Mouse (Mus musculus) liver, postnatal 0 days (tissue): ENCODE results near the gene Iba57. TPM values are rescaled to one million over a fixed set of nuclear protein-coding genes. Genes with fewer than 3 reads are reported as not detected.

ENCODE experiments used
- ATAC-seq: fragments of 200-750 bp; cut with Nextera tagmentation; 2 replicates; pipeline ENCODE4 v1.8.0; 2017; ENCODE audit warnings: mild to moderate bottlenecking, moderate library complexity
- DNase-seq: peaks from one replicate; pipeline ENCODE4 v3.0.0-alpha.2; 2016
- H3K27ac ChIP-seq: fragments of 300-500 bp; sonication (generic); 2 replicates; pipeline ENCODE4 v1.5.1; 2014; ENCODE audit warnings: antibody characterized with exemption, moderate library complexity, mild to moderate bottlenecking, low read depth
- H3K27me3 ChIP-seq: fragments of 300-500 bp; sonication (generic); 2 replicates; pipeline ENCODE4 v1.6.1; 2014; ENCODE audit warnings: low read length, control low read depth, mixed read lengths; ENCODE audit not compliant: insufficient read depth
- H3K36me3 ChIP-seq: fragments of 300-500 bp; sonication (generic); replicated peaks from 2 replicates; pipeline ENCODE4 v1.6.1; 2014; ENCODE audit warnings: mild to moderate bottlenecking, control low read depth, low read length, moderate library complexity, mixed read lengths; ENCODE audit not compliant: insufficient read depth
- H3K4me1 ChIP-seq: fragments of 300-500 bp; sonication (generic); 2 replicates; pipeline ENCODE4 v1.6.1; 2014; ENCODE audit warnings: antibody characterized with exemption, mild to moderate bottlenecking, control low read depth; ENCODE audit not compliant: insufficient read depth
- H3K4me2 ChIP-seq: fragments of 300-500 bp; sonication (generic); 2 replicates; pipeline ENCODE4 v1.6.1; 2014; ENCODE audit warnings: low read depth, mild to moderate bottlenecking, low read length, moderate library complexity, mixed read lengths
- H3K4me3 ChIP-seq: fragments of 300-500 bp; sonication (generic); 2 replicates; pipeline ENCODE4 v1.5.1; 2014; ENCODE audit warnings: low read depth, low read length
- H3K9ac ChIP-seq: fragments of 300-500 bp; sonication (generic); replicated peaks from 2 replicates; pipeline ENCODE4 v1.6.1; 2014; ENCODE audit warnings: mild to moderate bottlenecking, moderate library complexity
- H3K9me3 ChIP-seq: fragments of 300-500 bp; sonication (generic); 2 replicates; pipeline ENCODE4 v1.6.1; 2016; ENCODE audit warnings: mild to moderate bottlenecking, control low read depth, low read length, mixed read lengths
- CTCF ChIP-seq: sonication (generic); IDR thresholded peaks from 2 replicates; pipeline ENCODE4 v1.5.1; 2016; ENCODE audit warnings: antibody characterized with exemption, low read depth
- EP300 ChIP-seq: IDR thresholded peaks from 2 replicates; pipeline ENCODE4 v1.6.1; 2016; ENCODE audit warnings: antibody characterized with exemption, low read depth, mild to moderate bottlenecking
- WGBS: fragments of 180-500 bp; shearing (Covaris S2); extraction: QIAGEN DNeasy Blood & Tissue Kit; methylation state at CpG from one replicate; pipeline ENCODE4 v1.1.7; 2014; ENCODE audit not compliant: insufficient replicate concordance; 5-methylcytosine and 5-hydroxymethylcytosine counted together
- polyA plus RNA-seq: library from polyadenylated mRNA; unstranded; fragments of >200 nt; fragmentation: Nextera tagmentation; extraction: Ambion mirVana; gene quantifications from 2 replicates; pipeline ENCODE4 v1.2.1, GENCODE M21; 2015

Gene Iba57
- polyA plus RNA-seq, 1 experiment from 2014 or later, result 7.1 TPM

DNA sequence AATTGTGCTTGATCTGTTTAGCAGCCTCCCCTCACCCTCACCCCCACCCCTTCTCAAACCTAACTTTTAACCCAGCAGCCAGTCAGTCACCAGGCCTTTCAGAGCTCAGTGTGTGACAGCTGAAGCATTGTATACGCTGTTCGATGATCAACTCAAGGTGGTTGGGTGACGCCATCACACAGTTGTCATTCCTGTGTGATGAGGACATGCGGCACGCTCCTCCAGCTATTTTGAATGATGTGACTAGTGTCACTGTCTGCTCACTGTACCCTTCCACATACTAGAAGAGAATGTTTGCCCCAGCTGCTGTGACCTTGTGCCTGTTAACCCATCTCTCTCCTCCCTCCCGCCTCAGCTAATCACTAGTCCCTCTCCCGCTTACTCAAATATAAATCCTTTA, 9.3 kb downstream of the Iba57 start:
- WGBS, result 75% methylated on average over 7 of the region's 7 CpGs
- H3K27me3 ChIP-seq, result no peaks in the 10 kb centered on the region
- no peak overlapping the region for H3K4me2 ChIP-seq
- no peak overlapping the region for H3K9ac ChIP-seq
- DNase-seq (no peak), ATAC-seq (no peak)
- no peaks in the 10 kb centered on the region for H3K4me1 ChIP-seq
- H3K4me3 ChIP-seq, result no peak overlapping the region
- TF ChIP-seq CTCF (no peak), EP300 (no peak)
- H3K27ac ChIP-seq, result no peak overlapping the region
- H3K36me3 ChIP-seq, result peaks cover 31% of the 10 kb centered on the region
- H3K9me3 ChIP-seq, result no peaks in the 10 kb centered on the region

DNA sequence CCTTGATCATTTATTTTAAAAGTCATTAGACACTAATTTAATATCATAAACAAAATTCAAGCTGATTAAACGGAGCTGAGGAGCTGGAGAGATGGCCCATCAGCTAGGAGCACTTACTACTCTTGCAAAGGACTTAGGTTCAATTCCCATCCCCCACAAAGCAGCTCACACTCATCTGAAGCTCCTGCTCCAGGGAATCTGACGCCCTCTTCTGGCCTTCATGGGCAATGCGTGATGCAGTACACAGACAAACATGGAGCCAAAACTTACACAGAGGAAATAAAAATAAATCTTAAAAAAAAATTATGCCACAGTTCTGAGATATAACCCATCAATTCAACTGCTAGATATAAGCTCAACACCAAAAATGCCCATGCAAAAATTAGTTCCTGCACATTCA, 11.8 kb downstream of the Iba57 start:
- Histone ChIP-seq H3K4me2 (no peak overlapping the region), H3K4me3 (no peak overlapping the region), H3K4me1 (no peaks in the 10 kb centered on the region), H3K27me3 (no peaks in the 10 kb centered on the region), H3K9me3 (no peaks in the 10 kb centered on the region), H3K27ac (no peak overlapping the region), H3K9ac (no peak overlapping the region), H3K36me3 (peaks cover 7% of the 10 kb centered on the region; the same call in 1 of the 2 replicates)
- 42% methylated on average over 3 of the region's 3 CpGs for WGBS
- no peak for ATAC-seq
- no peak for TF ChIP-seq EP300
- TF ChIP-seq CTCF, result peak; percentile 58
- no peak for DNase-seq

DNA sequence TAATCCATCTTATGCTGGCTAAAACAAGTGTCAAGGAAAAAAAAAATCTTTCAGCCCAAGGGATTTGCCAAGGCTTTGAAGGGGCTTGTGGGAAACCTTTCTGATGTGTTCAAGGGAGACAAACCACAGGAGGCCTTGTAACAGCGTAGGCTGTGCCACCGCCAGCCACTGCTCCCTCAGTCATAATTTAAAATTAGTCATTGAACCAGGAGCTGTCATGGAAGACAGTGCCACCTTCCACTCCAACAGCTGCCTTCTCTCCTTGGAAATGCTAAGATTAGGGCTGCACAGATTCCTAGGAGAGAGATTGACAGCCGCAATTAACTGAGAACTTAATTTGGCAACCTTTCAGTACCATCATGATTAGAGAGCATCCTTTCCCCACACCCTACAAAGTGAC, 14.2 kb downstream of the Iba57 start:
- no peak for TF ChIP-seq CTCF
- TF ChIP-seq EP300, result no peak
- H3K27ac ChIP-seq, result no peak overlapping the region
- H3K36me3 ChIP-seq, result no peaks in the 10 kb centered on the region
- ATAC-seq (no peak), DNase-seq (no peak)
- H3K9ac ChIP-seq, result no peak overlapping the region
- H3K4me3 ChIP-seq, result no peak overlapping the region
- no peaks in the 10 kb centered on the region for H3K27me3 ChIP-seq
- no peaks in the 10 kb centered on the region for H3K4me1 ChIP-seq
- H3K9me3 ChIP-seq, result no peaks in the 10 kb centered on the region
- 66% methylated on average over 3 of the region's 3 CpGs for WGBS
- no peak overlapping the region for H3K4me2 ChIP-seq

DNA sequence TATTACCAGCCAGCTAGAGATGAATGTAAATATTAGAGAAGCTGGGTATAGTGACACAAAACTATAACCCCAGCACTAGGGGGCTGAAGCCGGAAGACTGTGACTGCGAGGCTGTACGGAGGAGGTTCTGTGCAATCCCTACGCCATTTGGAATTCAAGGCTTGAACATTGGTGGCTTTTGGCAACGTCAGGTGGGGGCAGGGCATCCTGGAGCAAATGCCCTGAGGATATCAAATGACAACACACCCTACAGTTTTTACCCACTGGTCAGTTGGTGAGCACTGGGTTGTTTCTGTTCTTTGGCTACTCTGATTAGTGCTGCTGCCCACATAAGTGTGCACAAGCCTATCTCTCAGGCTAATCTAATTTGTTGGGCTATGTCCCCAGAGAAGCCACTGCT, 20.6 kb downstream of the Iba57 start:
- TF ChIP-seq CTCF (no peak), EP300 (no peak)
- Histone ChIP-seq H3K27me3 (no peaks in the 10 kb centered on the region), H3K27ac (no peak overlapping the region), H3K4me2 (no peak overlapping the region), H3K4me1 (peaks cover 3% of the 10 kb centered on the region; the same call in 1 of the 2 replicates), H3K9me3 (no peaks in the 10 kb centered on the region), H3K9ac (no peak overlapping the region), H3K4me3 (no peak overlapping the region), H3K36me3 (no peaks in the 10 kb centered on the region)
- 72% methylated on average over 5 of the region's 5 CpGs for WGBS
- DNase-seq (no peak), ATAC-seq (no peak)

DNA sequence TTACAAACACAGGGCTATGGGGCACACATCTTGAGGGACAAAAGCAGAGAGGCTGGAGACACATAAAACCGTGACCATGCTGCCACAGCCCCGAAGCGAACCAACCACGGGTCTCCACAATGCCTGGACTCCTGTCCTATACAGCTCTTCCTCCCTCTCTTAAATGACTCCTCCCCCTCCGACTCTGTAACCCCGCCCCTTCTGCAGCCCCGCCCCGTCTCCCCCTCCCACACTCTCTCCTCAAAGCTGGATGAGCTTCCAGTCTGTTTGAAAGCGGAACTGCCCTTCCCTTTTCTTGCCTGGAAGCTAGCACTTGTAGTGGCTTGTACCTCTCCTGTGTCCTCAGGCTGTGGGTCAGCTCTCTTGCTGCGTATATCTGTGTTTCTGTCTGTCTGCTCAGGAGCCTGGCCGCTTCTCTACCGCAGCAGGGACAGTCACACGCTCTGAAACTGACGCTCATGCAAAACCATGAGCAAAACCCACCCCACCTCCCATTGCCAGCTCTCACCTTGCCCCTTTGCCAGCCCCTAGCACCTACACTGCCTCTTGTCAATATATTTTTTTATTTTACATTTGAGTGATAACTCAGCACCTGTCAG, 21.7 kb downstream of the Iba57 start:
- Histone ChIP-seq H3K9me3 (no peaks in the 10 kb centered on the region), H3K4me3 (no peak overlapping the region), H3K36me3 (no peaks in the 10 kb centered on the region), H3K4me1 (peaks cover 3% of the 10 kb centered on the region; the same call in 1 of the 2 replicates), H3K4me2 (peak overlapping the region; percentile 53), H3K27ac (no peak overlapping the region), H3K9ac (no peak overlapping the region), H3K27me3 (peaks cover 8% of the 10 kb centered on the region)
- DNase-seq (peak; percentile 52), ATAC-seq (no peak)
- TF ChIP-seq CTCF (no peak), EP300 (no peak)
- 5% methylated on average over 14 of the region's 14 CpGs for WGBS

DNA sequence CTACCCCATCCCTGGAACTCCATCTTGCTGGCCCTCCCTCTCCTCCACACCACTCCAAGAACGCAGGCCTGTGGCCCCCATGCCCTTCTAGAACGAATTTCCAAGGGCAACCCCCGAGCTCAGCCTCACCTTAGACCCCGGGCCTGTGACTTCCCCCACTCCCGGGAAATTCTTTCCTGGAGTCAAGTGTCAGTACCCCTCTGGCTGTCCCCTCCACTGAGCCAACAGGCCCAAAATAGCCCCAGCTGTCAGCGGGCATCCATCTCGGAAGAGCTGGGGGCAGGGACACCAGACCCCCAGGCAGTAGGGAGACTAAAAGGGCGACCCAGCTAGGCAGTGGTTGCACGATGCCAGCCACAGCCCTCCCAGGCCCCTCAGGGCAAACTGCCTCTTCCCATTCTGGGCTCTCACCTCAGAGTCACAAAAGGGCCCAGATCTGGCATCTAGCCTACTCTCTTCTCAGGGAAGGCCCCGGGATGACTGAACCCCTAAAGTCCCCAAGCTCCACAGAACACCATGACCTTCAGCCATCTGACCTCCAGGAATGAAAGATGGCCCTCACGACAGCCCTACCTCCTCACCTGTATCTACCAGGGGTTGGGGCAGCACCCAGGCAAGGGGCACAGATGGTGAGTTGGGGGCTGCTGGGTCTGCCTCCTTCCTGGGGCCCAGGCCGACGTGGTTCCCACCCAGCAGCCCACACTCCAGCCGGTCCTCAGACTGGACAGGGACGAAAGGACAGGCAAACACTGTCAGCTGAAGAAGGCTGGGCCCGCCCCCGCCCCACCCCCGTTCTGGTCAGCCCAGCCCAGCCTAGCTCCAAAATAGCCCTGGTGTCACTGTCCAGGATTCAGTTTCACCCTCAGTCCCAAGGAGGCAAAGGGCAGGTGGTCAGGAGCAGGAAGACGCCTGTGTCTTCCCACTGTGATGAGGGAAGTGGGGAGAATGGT, 24.7 kb downstream of the Iba57 start:
- Histone ChIP-seq H3K9me3 (no peaks in the 10 kb centered on the region), H3K36me3 (no peaks in the 10 kb centered on the region), H3K9ac (no peak overlapping the region), H3K27ac (no peak overlapping the region), H3K4me3 (no peak overlapping the region), H3K4me2 (no peak overlapping the region), H3K27me3 (peaks cover 38% of the 10 kb centered on the region), H3K4me1 (peaks cover 5% of the 10 kb centered on the region; the same call in 1 of the 2 replicates)
- WGBS, result 60% methylated on average over 16 of the region's 19 CpGs
- no peak for ATAC-seq
- no peak for TF ChIP-seq EP300
- no peak for TF ChIP-seq CTCF
- DNase-seq, result no peak
